Mouse (Mus musculus) myocyte (in vitro differentiated cells): ENCODE data around the gene Map1s. TPM values are rescaled to one million over a fixed set of nuclear protein-coding genes. Genes with fewer than 3 reads are reported as not detected.
A peak's percentile ranks its signal among the peaks of the same experiment; 100 is the strongest.
"Not testable (repeated sequence)": the region's sequence is repeated elsewhere in the genome, so short reads cannot be mapped to it uniquely, and the experiment has no call there.

ENCODE experiments used
- H3K27me3 ChIP-seq: one replicate; pipeline ENCODE4 v1.6.1; 2011; ENCODE audit not compliant: control insufficient read depth, insufficient read depth, insufficient read length
- H3K36me3 ChIP-seq: one replicate; pipeline ENCODE4 v1.6.1; 2011; ENCODE audit not compliant: control insufficient read depth, insufficient read depth
- H3K4me2 ChIP-seq: one replicate; pipeline ENCODE4 v1.6.1; 2011; ENCODE audit warnings: low read depth, control low read depth
- H3K4me3 ChIP-seq: one replicate; pipeline ENCODE4 v1.5.1; 2011; ENCODE audit warnings: mild to moderate bottlenecking, control low read depth, moderate library complexity
- H3K79me2 ChIP-seq: one replicate; pipeline ENCODE4 v1.6.1; 2011; ENCODE audit not compliant: control insufficient read depth, insufficient read depth
- H3ac ChIP-seq: one replicate; pipeline ENCODE4 v1.6.1; 2011; ENCODE audit not compliant: control insufficient read depth, insufficient read length
- CEBPB ChIP-seq: IDR thresholded peaks from 2 replicates; pipeline ENCODE4 v1.6.1; 2011; ENCODE audit warnings: mild to moderate bottlenecking, moderate library complexity; ENCODE audit not compliant: poor library complexity, insufficient read depth, severe bottlenecking
- E2F4 ChIP-seq: IDR thresholded peaks from one replicate; pipeline ENCODE4 v1.6.1; 2011; ENCODE audit warnings: mild to moderate bottlenecking, control low read depth, moderate library complexity; ENCODE audit not compliant: insufficient read depth
- MAX ChIP-seq: IDR thresholded peaks from one replicate; pipeline ENCODE4 v1.6.1; 2011; ENCODE audit warnings: low read depth, mild to moderate bottlenecking, control low read depth
- MYOD1 ChIP-seq, 3 experiments: IDR thresholded peaks; one replicate each; pipeline ENCODE4 v1.6.1; 2011; ENCODE audit warnings: control low read depth in 2 of 3, low read depth in 2 of 3, mild to moderate bottlenecking in 2 of 3, moderate library complexity in 1 of 3; ENCODE audit not compliant: insufficient read length in 2 of 3, control insufficient read depth in 1 of 3
- MYOG ChIP-seq, 3 experiments: IDR thresholded peaks; one replicate each; pipeline ENCODE4 v1.6.1; 2011; ENCODE audit warnings: control low read depth in 2 of 3, low read depth in 2 of 3, mild to moderate bottlenecking in 2 of 3; ENCODE audit not compliant: insufficient read length in 2 of 3, control insufficient read depth in 1 of 3, insufficient read depth in 1 of 3
- POLR2A ChIP-seq: IDR thresholded peaks from one replicate; pipeline ENCODE4 v1.6.1; 2011; ENCODE audit warnings: low read depth, mild to moderate bottlenecking, control low read depth, moderate library complexity; ENCODE audit not compliant: insufficient read length
- POLR2AphosphoS2 ChIP-seq: IDR thresholded peaks from one replicate; pipeline ENCODE4 v1.6.1; 2011; ENCODE audit warnings: low read depth, control low read depth; ENCODE audit not compliant: insufficient read length
- REST ChIP-seq: IDR thresholded peaks from one replicate; pipeline ENCODE4 v1.6.1; 2011; ENCODE audit warnings: mild to moderate bottlenecking, control low read depth, moderate library complexity; ENCODE audit not compliant: insufficient read depth, insufficient read length
- SRF ChIP-seq: IDR thresholded peaks from one replicate; pipeline ENCODE4 v1.6.1; 2011; ENCODE audit warnings: low read depth; ENCODE audit not compliant: control insufficient read depth, insufficient read length
- TCF12 ChIP-seq: IDR thresholded peaks from one replicate; pipeline ENCODE4 v1.6.1; 2011; ENCODE audit warnings: mild to moderate bottlenecking, control low read depth; ENCODE audit not compliant: poor library complexity, insufficient read depth, severe bottlenecking
- TCF3 ChIP-seq: IDR thresholded peaks from one replicate; pipeline ENCODE4 v1.6.1; 2011; ENCODE audit warnings: low read depth, control low read depth; ENCODE audit not compliant: insufficient read length
- USF1 ChIP-seq: IDR thresholded peaks from one replicate; pipeline ENCODE4 v1.6.1; 2011; ENCODE audit warnings: low read depth, mild to moderate bottlenecking, control low read depth, moderate library complexity
- polyA plus RNA-seq: library from polyadenylated mRNA; unstranded; fragments of >200 nt; fragmentation: generic; extraction: Trizol; gene quantifications from one replicate; pipeline ENCODE4 v1.2.1, GENCODE M21; 2012; ENCODE audit warnings: missing spikeins

The Map1s gene
- polyA plus RNA-seq, 1 experiment: 62.0 TPM

- no peak for TF ChIP-seq CEBPB
- TF ChIP-seq E2F4: no peak
- no peak for TF ChIP-seq MAX
- TF ChIP-seq USF1: no peak
- peak; percentile 90 for TF ChIP-seq POLR2AphosphoS2
- no peak for TF ChIP-seq REST
- TF ChIP-seq POLR2A: peak; percentile 40
- no peak for TF ChIP-seq MYOG (IDR thresholded peaks at IDR 0.05; ENCODE audit: control insufficient read depth in 1 of 3, insufficient read depth in 1 of 3, insufficient read length in 2 of 3, low read depth in 2 of 3)
- no peak for TF ChIP-seq SRF
- no peak for TF ChIP-seq TCF12
- no peak for TF ChIP-seq MYOD1 (IDR thresholded peaks at IDR 0.05; ENCODE audit: control insufficient read depth in 1 of 3, insufficient read length in 2 of 3, low read depth in 2 of 3)
- TF ChIP-seq TCF3: no peak
- peaks cover 18% of the 10 kb centered on the region for H3K79me2 ChIP-seq
- H3K4me2 ChIP-seq: no peak overlapping the region
- H3ac ChIP-seq: no peak overlapping the region
- peaks cover 21% of the 10 kb centered on the region for H3K36me3 ChIP-seq
- H3K4me3 ChIP-seq: no peak overlapping the region
- no peaks in the 10 kb centered on the region for H3K27me3 ChIP-seq
These were observed 12.7 kb upstream of the Map1s start for GRCm38 (mm10) chr8:70892896-70893655.

GRCm38 (mm10) chr8:70893656-70894384, 11.9 kb upstream of the Map1s start:
- H3K79me2 ChIP-seq: peaks cover 18% of the 10 kb centered on the region
- H3K36me3 ChIP-seq: peaks cover 21% of the 10 kb centered on the region
- TF ChIP-seq POLR2AphosphoS2: peak; percentile 87
- TF ChIP-seq TCF12: no peak
- no peak overlapping the region for H3ac ChIP-seq
- H3K4me2 ChIP-seq: no peak overlapping the region
- no peaks in the 10 kb centered on the region for H3K27me3 ChIP-seq
- H3K4me3 ChIP-seq: no peak overlapping the region

- H3ac ChIP-seq: no peak overlapping the region
- no peak overlapping the region for H3K4me3 ChIP-seq
- H3K27me3 ChIP-seq: no peaks in the 10 kb centered on the region
- H3K36me3 ChIP-seq: peaks cover 21% of the 10 kb centered on the region
- H3K4me2 ChIP-seq: no peak overlapping the region
- TF ChIP-seq MYOD1 (IDR thresholded peaks at IDR 0.05; ENCODE audit: control insufficient read depth in 1 of 3, insufficient read length in 2 of 3, low read depth in 2 of 3) (no peak), TCF12 (no peak), MAX (no peak), POLR2AphosphoS2 (no peak), MYOG (IDR thresholded peaks at IDR 0.05; ENCODE audit: control insufficient read depth in 1 of 3, insufficient read depth in 1 of 3, insufficient read length in 2 of 3, low read depth in 2 of 3) (no peak), POLR2A (no peak), REST (no peak), USF1 (no peak), SRF (no peak), TCF3 (no peak), E2F4 (no peak), CEBPB (no peak)
- peaks cover 18% of the 10 kb centered on the region for H3K79me2 ChIP-seq
These were observed 11.4 kb upstream of the Map1s start for GRCm38 (mm10) chr8:70894385-70894720.

GRCm38 (mm10) chr8:70894771-70895545, 10.8 kb upstream of the Map1s start:
- Histone ChIP-seq H3K79me2 (peaks cover 18% of the 10 kb centered on the region), H3ac (no peak overlapping the region), H3K36me3 (peaks cover 21% of the 10 kb centered on the region), H3K27me3 (no peaks in the 10 kb centered on the region), H3K4me3 (peak overlapping the region; percentile 98), H3K4me2 (no peak overlapping the region)
- TF ChIP-seq MYOG (IDR thresholded peaks at IDR 0.05; ENCODE audit: control insufficient read depth in 1 of 3, insufficient read depth in 1 of 3, insufficient read length in 2 of 3, low read depth in 2 of 3) (no peak), REST (no peak), POLR2AphosphoS2 (no peak), SRF (no peak)

GRCm38 (mm10) chr8:70895571-70896259, 10.0 kb upstream of the Map1s start:
- TF ChIP-seq POLR2A: peak; percentile 24
- H3K4me3 ChIP-seq: peak overlapping the region; percentile 98

More at GRCm38 (mm10) chr8:70895571-70896259, 10.0 kb upstream of the Map1s start:
- peak overlapping the region; percentile 61 for H3ac ChIP-seq
- peaks cover 18% of the 10 kb centered on the region for H3K79me2 ChIP-seq
- H3K27me3 ChIP-seq: not testable (repeated sequence)
- H3K36me3 ChIP-seq: peaks cover 21% of the 10 kb centered on the region
- peak overlapping the region; percentile 97 for H3K4me2 ChIP-seq
